Mouse (Mus musculus) urinary bladder, postnatal 14 days (tissue): ENCODE measurements around the gene Ydjc.
"Not testable (repeated sequence)": the region's sequence is repeated elsewhere in the genome, so short reads cannot be mapped to it uniquely, and the experiment has no call there.

ENCODE experiments used
- DNase-seq: peaks from one replicate; pipeline ENCODE4 v3.0.0; 2021; ENCODE audit warnings: low spot score

Gene Ydjc

GRCm38 (mm10) chr16:17154346-17154745 is 9.9 kb downstream of the Ydjc start:
- DNase-seq = no peak

- DNase-seq = not testable (repeated sequence)
Measured at GRCm38 (mm10) chr16:17165478-17165877, 21.1 kb downstream of the Ydjc start.

- DNase-seq = no peak
Measured at GRCm38 (mm10) chr16:17167179-17167578, 22.8 kb downstream of the Ydjc start.

GRCm38 (mm10) chr16:17168049-17168448 is 23.6 kb downstream of the Ydjc start:
- no peak for DNase-seq

GRCm38 (mm10) chr16:17175765-17176164 is 31.3 kb downstream of the Ydjc start:
- no peak for DNase-seq

GRCm38 (mm10) chr16:17177623-17178170 is 33.3 kb downstream of the Ydjc start:
- DNase-seq = no peak

- DNase-seq = no peak
Measured at GRCm38 (mm10) chr16:17179706-17180105, 35.3 kb downstream of the Ydjc start.

GRCm38 (mm10) chr16:17181382-17181781 is 37.0 kb downstream of the Ydjc start:
- no peak for DNase-seq

GRCm38 (mm10) chr16:17182136-17182535 is 37.7 kb downstream of the Ydjc start:
- no peak for DNase-seq

- no peak for DNase-seq
Measured at GRCm38 (mm10) chr16:17183003-17183402, 38.6 kb downstream of the Ydjc start.

- DNase-seq = no peak
Measured at GRCm38 (mm10) chr16:17185475-17185874, 41.1 kb downstream of the Ydjc start.

- no peak for DNase-seq
Measured at GRCm38 (mm10) chr16:17193823-17194222, 49.4 kb downstream of the Ydjc start.

- DNase-seq = no peak
Measured at GRCm38 (mm10) chr16:17200121-17200952, 55.9 kb downstream of the Ydjc start.

- DNase-seq = peak; percentile 83
Measured at GRCm38 (mm10) chr16:17200953-17201707, 56.7 kb downstream of the Ydjc start.

- no peak for DNase-seq
Measured at GRCm38 (mm10) chr16:17201977-17202376, 57.6 kb downstream of the Ydjc start.

GRCm38 (mm10) chr16:17202549-17202948 is 58.1 kb downstream of the Ydjc start, which contains the start of gene Ube2l3:
TSS of gene Ube2l3 (minus strand) at chr16:17202649.
- no peak for DNase-seq

GRCm38 (mm10) chr16:17204990-17205389 is 60.6 kb downstream of the Ydjc start:
- no peak for DNase-seq

- DNase-seq = peak; percentile 88
Measured at GRCm38 (mm10) chr16:17208389-17209361, 64.3 kb downstream of the Ydjc start, which contains the start of gene Rimbp3. TSS of gene Rimbp3 (plus strand) at chr16:17208603.

- peak; percentile 14 for DNase-seq
Measured at GRCm38 (mm10) chr16:17209404-17209960, 65.1 kb downstream of the Ydjc start.
